Mouse (Mus musculus): ENCODE measurements around the gene Socs1.

DNA sequence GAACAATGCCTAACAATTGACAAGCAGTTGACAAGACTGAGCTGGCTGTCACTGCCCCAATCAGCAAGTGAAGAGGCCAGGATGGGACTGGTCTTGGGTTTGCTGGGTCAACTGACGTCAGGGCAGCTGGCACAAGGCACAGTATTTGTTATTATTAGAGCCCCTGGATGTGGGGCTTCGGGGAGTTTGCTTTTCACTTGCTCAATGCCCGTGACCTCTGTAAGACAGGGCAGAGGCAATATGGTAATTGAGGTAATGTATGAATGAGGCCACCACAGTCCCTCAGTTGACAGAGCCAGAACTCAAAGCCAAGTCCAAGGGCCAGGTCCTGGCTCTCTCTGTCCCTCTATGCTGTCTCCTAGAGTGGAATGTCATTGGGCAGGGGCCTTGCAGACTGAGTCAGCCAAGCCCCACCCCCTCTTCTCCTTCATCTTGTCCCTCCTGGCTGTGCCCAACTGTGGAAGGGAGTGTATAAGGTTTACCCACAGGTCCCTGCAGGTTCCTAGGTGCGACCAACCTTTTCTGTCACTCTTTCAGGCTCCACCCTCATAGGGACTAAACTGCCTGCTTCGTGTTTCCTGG is 7.7 kb downstream of the Socs1 start:
- TF ChIP-seq CTCF (IDR thresholded peaks at IDR 0.05; ENCODE audit: low read depth, low read length) (no peak), TAL1 (conservative IDR thresholded peaks at IDR 0.05; ENCODE audit: low read depth, low read length) (no peak), GATA2 (IDR thresholded peaks at IDR 0.05; ENCODE audit: borderline replicate concordance, low read depth, low read length) (no peak), GATA1 (IDR thresholded peaks at IDR 0.05; ENCODE audit: borderline replicate concordance, low read length) (no peak), POLR2AphosphoS5 (IDR thresholded peaks at IDR 0.05; ENCODE audit: insufficient replicate concordance, low read depth, low read length) (no peak)

Measured in G1E (cell line).